Mouse (Mus musculus): ENCODE data around the gene Jam2. TPM values are rescaled to one million over a fixed set of nuclear protein-coding genes. Genes with fewer than 3 reads are reported as not detected.
A peak's percentile ranks its signal among the peaks of the same experiment; 100 is the strongest.

Jam2 gene
- total and polyA plus RNA-seq, 2 experiments from 2014 or later, result 28.7 to 31.2 TPM

DNA sequence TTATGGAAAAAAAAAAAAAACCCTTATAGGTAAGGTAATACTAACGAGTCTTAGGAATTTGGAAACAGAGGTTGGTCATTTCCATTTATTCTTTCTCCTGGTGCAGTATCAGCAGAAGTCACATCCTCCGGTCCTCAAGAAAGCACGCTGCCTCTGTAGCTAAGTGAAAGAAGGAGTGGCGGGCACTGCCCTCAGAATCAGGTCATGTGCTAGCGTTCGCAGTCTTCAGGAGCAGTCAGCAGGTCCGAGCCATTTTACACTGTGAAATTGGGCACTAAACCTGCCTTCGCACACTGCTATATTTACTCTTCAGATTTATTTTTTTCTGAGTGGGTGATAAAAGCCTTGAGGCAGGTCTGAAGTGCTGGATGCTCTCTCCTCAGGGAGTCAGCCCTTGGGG lies 39.9 kb downstream of the Jam2 start:
- Histone ChIP-seq H3K9me3 (ENCODE audit: low read length) (no peaks in the 10 kb centered on the region), H3K9ac (replicated peaks; ENCODE audit: low read length) (no peak overlapping the region), H3K4me3 (ENCODE audit: low read length) (no peak overlapping the region), H3K27ac (no peak overlapping the region), H3K27me3 (ENCODE audit: insufficient read depth, low read length) (no peaks in the 10 kb centered on the region), H3K4me1 (ENCODE audit: insufficient read depth, low read length) (no peaks in the 10 kb centered on the region), H3K4me2 (ENCODE audit: low read depth, low read length) (no peak overlapping the region), H3K36me3 (ENCODE audit: insufficient read depth, low read length) (no peaks in the 10 kb centered on the region)
- DNase-seq (ENCODE audit: low spot score), result no peak
- ATAC-seq, result no peak
- 87% methylated on average over 8 of the region's 8 CpGs for WGBS
- no peak for TF ChIP-seq CTCF (IDR thresholded peaks at IDR 0.05; ENCODE audit: low read depth)

DNA sequence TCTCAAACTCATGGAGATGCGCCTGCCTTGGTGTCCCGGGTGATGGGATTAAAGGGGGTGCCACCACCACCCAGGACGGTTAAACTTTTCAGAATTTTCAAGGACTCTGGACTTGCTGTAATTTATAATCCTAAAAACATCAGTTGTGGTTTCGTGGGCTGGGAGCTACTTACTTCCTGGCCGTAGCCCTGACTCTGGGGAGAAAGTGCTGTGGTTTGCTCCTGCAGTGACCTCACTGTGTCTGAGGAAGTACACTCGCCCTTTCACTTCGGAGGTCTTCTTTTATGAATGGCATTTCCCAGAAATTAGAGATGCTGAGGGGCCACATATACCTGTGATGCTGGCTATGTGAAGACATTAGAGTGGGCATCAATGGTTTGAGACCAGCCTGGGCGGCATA lies 40.6 kb downstream of the Jam2 start:
- no peak for ATAC-seq
- H3K9ac ChIP-seq (replicated peaks; ENCODE audit: low read length), result no peak overlapping the region
- H3K4me2 ChIP-seq (ENCODE audit: low read depth, low read length), result no peak overlapping the region
- H3K36me3 ChIP-seq (ENCODE audit: insufficient read depth, low read length), result no peaks in the 10 kb centered on the region
- DNase-seq (ENCODE audit: low spot score), result no peak
- H3K27ac ChIP-seq, result no peak overlapping the region
- H3K9me3 ChIP-seq (ENCODE audit: low read length), result no peaks in the 10 kb centered on the region
- H3K27me3 ChIP-seq (ENCODE audit: insufficient read depth, low read length), result no peaks in the 10 kb centered on the region
- H3K4me3 ChIP-seq (ENCODE audit: low read length), result no peak overlapping the region
- TF ChIP-seq CTCF (IDR thresholded peaks at IDR 0.05; ENCODE audit: low read depth), result no peak
- 86% methylated on average over 8 of the region's 8 CpGs for WGBS
- no peaks in the 10 kb centered on the region for H3K4me1 ChIP-seq (ENCODE audit: insufficient read depth, low read length)

DNA sequence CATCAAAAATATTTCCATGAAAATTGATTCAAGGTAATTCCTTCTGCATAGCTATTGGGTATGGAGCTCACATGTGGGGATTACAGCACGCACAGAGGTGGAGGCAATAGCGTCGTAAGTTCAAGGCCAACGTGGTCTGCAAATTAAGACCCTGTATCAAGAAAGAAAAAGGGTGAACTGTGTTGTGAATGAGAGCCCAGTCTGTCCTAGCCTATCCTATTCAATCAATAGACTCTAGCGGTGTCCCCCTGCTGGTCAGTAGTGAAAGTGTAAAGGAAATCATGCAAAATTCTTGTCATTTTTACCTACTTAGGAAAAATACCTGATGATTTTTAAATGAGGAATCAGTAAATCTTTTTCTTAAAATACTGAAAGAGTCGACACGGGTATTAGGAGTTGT lies 43.5 kb downstream of the Jam2 start:
- peak; percentile 74 for DNase-seq (ENCODE audit: low spot score)
- 33% methylated on average over 7 of the region's 7 CpGs for WGBS
- ATAC-seq, result peak; percentile 75

DNA sequence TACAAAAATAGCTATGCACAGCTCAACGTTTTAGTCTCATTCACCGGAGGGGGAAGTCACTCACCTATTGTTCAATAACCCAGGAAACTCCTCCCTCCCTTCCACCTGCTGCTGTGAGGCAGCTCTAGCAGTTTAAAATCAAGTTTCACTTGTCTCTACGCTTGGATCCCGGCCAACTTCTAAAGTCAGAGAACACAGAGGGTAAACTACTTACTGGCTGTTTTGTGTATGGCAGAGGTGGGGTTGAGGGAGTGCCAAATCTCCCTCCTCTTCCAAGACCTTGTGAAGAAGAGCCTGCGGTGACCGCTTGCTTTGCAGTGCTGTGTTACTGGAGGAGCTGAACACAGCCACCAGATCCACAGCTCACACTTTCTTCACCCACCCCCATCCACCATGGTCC lies 51.1 kb downstream of the Jam2 start:
- no peaks in the 10 kb centered on the region for H3K4me1 ChIP-seq (ENCODE audit: insufficient read depth, low read length)
- 47% methylated on average over 6 of the region's 6 CpGs for WGBS
- no peak overlapping the region for H3K4me2 ChIP-seq (ENCODE audit: low read depth, low read length)
- no peak overlapping the region for H3K4me3 ChIP-seq (ENCODE audit: low read length)
- ATAC-seq (no peak), DNase-seq (ENCODE audit: low spot score) (peak; percentile 12)
- no peak overlapping the region for H3K27ac ChIP-seq
- no peaks in the 10 kb centered on the region for H3K9me3 ChIP-seq (ENCODE audit: low read length)
- H3K9ac ChIP-seq (replicated peaks; ENCODE audit: low read length), result no peak overlapping the region
- H3K36me3 ChIP-seq (ENCODE audit: insufficient read depth, low read length), result peaks cover 35% of the 10 kb centered on the region
- no peak for TF ChIP-seq CTCF (IDR thresholded peaks at IDR 0.05; ENCODE audit: low read depth)
- H3K27me3 ChIP-seq (ENCODE audit: insufficient read depth, low read length), result no peaks in the 10 kb centered on the region

More for the DNA sequence above, 43.5 kb downstream of the Jam2 start:
- no peak overlapping the region for H3K9ac ChIP-seq (replicated peaks; ENCODE audit: low read length)
- no peaks in the 10 kb centered on the region for H3K27me3 ChIP-seq (ENCODE audit: insufficient read depth, low read length)
- H3K4me2 ChIP-seq (ENCODE audit: low read depth, low read length), result no peak overlapping the region
- peak; percentile 79 for TF ChIP-seq CTCF (IDR thresholded peaks at IDR 0.05; ENCODE audit: low read depth)
- no peaks in the 10 kb centered on the region; the same call in 1 of the 2 replicates for H3K36me3 ChIP-seq (ENCODE audit: insufficient read depth, low read length)
- no peaks in the 10 kb centered on the region for H3K9me3 ChIP-seq (ENCODE audit: low read length)
- H3K4me3 ChIP-seq (ENCODE audit: low read length), result no peak overlapping the region
- H3K27ac ChIP-seq, result no peak overlapping the region
- no peaks in the 10 kb centered on the region for H3K4me1 ChIP-seq (ENCODE audit: insufficient read depth, low read length)

DNA sequence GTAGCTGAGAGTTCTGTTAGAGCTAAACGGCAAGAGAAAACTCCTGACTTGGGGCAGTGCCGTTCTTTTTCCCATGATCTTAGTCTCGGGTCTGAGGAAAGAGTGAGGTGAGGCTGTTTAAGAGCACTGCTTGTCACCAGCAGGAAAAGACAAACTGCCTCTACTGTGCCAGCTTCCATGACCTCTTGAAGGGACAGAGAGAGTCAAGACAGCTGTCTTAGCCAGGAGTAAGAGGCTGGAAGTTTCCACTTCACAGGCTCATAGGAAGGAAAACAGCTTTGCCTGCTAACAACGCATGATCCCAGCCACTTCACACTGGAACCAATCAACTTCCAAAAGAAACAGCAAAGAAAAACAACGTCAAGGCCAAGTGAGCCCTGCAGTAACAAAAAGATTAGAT lies 57.8 kb downstream of the Jam2 start:
- H3K27ac ChIP-seq, result no peak overlapping the region
- TF ChIP-seq CTCF (IDR thresholded peaks at IDR 0.05; ENCODE audit: low read depth), result no peak
- ATAC-seq, result no peak
- H3K9ac ChIP-seq (replicated peaks; ENCODE audit: low read length), result no peak overlapping the region
- no peaks in the 10 kb centered on the region for H3K27me3 ChIP-seq (ENCODE audit: insufficient read depth, low read length)
- peaks cover 3% of the 10 kb centered on the region; the same call in 1 of the 2 replicates for H3K4me1 ChIP-seq (ENCODE audit: insufficient read depth, low read length)
- no peak for DNase-seq (ENCODE audit: low spot score)
- WGBS, result 85% methylated on average over 5 of the region's 5 CpGs
- peaks cover 24% of the 10 kb centered on the region for H3K36me3 ChIP-seq (ENCODE audit: insufficient read depth, low read length)
- H3K9me3 ChIP-seq (ENCODE audit: low read length), result no peaks in the 10 kb centered on the region
- H3K4me2 ChIP-seq (ENCODE audit: low read depth, low read length), result no peak overlapping the region
- H3K4me3 ChIP-seq (ENCODE audit: low read length), result no peak overlapping the region

DNA sequence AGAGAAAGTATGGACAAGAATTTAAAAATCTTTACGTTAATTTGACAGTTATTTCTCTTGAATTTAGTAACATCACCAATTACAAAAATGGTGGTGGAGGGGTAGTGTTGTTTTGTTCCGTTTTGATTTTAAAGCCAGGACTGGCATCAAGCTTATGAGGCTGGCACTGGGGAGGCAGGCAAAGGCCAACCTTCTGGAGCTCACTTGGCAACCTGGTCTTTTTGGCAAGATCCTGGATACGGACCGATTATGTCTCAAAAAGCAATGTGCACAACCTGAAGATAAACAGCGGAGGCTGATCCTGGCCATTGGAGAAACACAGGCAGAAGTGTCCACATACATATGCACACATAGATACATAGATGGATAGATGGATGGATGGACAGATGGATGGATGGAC lies 58.8 kb downstream of the Jam2 start:
- no peak overlapping the region for H3K4me2 ChIP-seq (ENCODE audit: low read depth, low read length)
- H3K27me3 ChIP-seq (ENCODE audit: insufficient read depth, low read length), result no peaks in the 10 kb centered on the region
- H3K9ac ChIP-seq (replicated peaks; ENCODE audit: low read length), result no peak overlapping the region
- TF ChIP-seq CTCF (IDR thresholded peaks at IDR 0.05; ENCODE audit: low read depth), result no peak
- peaks cover 3% of the 10 kb centered on the region; the same call in 1 of the 2 replicates for H3K4me1 ChIP-seq (ENCODE audit: insufficient read depth, low read length)
- H3K9me3 ChIP-seq (ENCODE audit: low read length), result no peaks in the 10 kb centered on the region
- H3K27ac ChIP-seq, result no peak overlapping the region
- H3K4me3 ChIP-seq (ENCODE audit: low read length), result no peak overlapping the region
- WGBS, result 62% methylated on average over 5 of the region's 5 CpGs
- DNase-seq (ENCODE audit: low spot score) (peak; percentile 17), ATAC-seq (no peak)
- H3K36me3 ChIP-seq (ENCODE audit: insufficient read depth, low read length), result peaks cover 14% of the 10 kb centered on the region

DNA sequence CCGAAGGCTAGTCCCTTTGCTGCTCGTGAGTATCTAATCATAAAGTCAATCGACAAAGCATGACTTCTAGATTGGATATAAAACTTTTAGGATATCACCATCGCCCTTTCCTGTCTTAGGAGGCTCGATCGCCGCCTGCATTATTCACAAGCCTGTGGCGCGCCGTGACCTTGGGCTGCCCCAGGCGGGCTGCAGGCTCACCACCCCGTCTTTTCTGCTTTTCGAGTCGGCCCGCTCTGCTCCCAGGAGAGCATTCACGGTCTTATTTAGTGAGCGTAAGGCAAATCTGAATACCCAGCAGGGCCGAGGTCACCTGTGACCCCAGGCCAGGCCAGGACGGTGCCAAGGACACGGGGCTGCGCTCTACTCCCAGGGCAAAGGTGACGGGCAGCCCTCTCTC lies 60.4 kb downstream of the Jam2 start:
- no peak for ATAC-seq

More for the DNA sequence above, 60.4 kb downstream of the Jam2 start:
- H3K27me3 ChIP-seq (ENCODE audit: insufficient read depth, low read length), result no peaks in the 10 kb centered on the region
- WGBS, result under 1% methylated on average over 22 of the region's 22 CpGs
- DNase-seq (ENCODE audit: low spot score), result peak; percentile 37
- peak overlapping the region; percentile 100 for H3K9ac ChIP-seq (replicated peaks; ENCODE audit: low read length)
- H3K4me3 ChIP-seq (ENCODE audit: low read length), result peak overlapping the region; percentile 100
- peak overlapping the region; percentile 97 for H3K27ac ChIP-seq
- H3K4me2 ChIP-seq (ENCODE audit: low read depth, low read length), result peak overlapping the region; percentile 63
- no peaks in the 10 kb centered on the region for H3K9me3 ChIP-seq (ENCODE audit: low read length)
- H3K36me3 ChIP-seq (ENCODE audit: insufficient read depth, low read length), result peaks cover under 1% of the 10 kb centered on the region; the same call in 1 of the 2 replicates
- no peak for TF ChIP-seq CTCF (IDR thresholded peaks at IDR 0.05; ENCODE audit: low read depth)
- peaks cover 3% of the 10 kb centered on the region; the same call in 1 of the 2 replicates for H3K4me1 ChIP-seq (ENCODE audit: insufficient read depth, low read length)

Data from hindbrain, postnatal 0 days (tissue).